Mouse (Mus musculus): ENCODE results near the gene Gabrg2.

The Gabrg2 gene

GRCm38 (mm10) chr11:42000190-42001098 is at the start of gene Gabrg2:
TSS of gene Gabrg2 (minus strand) at chr11:42000857.
- in situ Hi-C loops (cut with MboI; ENCODE audit: low pct_unique_long_range_greater_than_20kb in 1 of 2, low sequenced_read_pairs in 2 of 2, unreplicated experiment in 1 of 2) = no loop called here

- in situ Hi-C loops (cut with MboI; ENCODE audit: low pct_unique_long_range_greater_than_20kb in 1 of 2, low sequenced_read_pairs in 2 of 2, unreplicated experiment in 1 of 2) = no loop called here
These were observed 47.5 kb upstream of the Gabrg2 start for GRCm38 (mm10) chr11:42048201-42048600.

GRCm38 (mm10) chr11:41999468-41999881 is 1.2 kb downstream of the Gabrg2 start:
- in situ Hi-C loops (cut with MboI; ENCODE audit: low pct_unique_long_range_greater_than_20kb in 1 of 2, low sequenced_read_pairs in 2 of 2, unreplicated experiment in 1 of 2) = no loop called here

GRCm38 (mm10) chr11:41980152-41980551 is 20.5 kb downstream of the Gabrg2 start:
- in situ Hi-C loops (cut with MboI; ENCODE audit: low pct_unique_long_range_greater_than_20kb in 1 of 2, low sequenced_read_pairs in 2 of 2, unreplicated experiment in 1 of 2) = no loop called here

GRCm38 (mm10) chr11:41968595-41968994 is 32.1 kb downstream of the Gabrg2 start:
- in situ Hi-C loops (cut with MboI; ENCODE audit: low pct_unique_long_range_greater_than_20kb in 1 of 2, low sequenced_read_pairs in 2 of 2, unreplicated experiment in 1 of 2) = no loop called here

GRCm38 (mm10) chr11:41962706-41963105 is 38.0 kb downstream of the Gabrg2 start:
- in situ Hi-C loops (cut with MboI; ENCODE audit: low pct_unique_long_range_greater_than_20kb in 1 of 2, low sequenced_read_pairs in 2 of 2, unreplicated experiment in 1 of 2) = no loop called here

- in situ Hi-C loops (cut with MboI; ENCODE audit: low pct_unique_long_range_greater_than_20kb in 1 of 2, low sequenced_read_pairs in 2 of 2, unreplicated experiment in 1 of 2) = no loop called here
These were observed 47.1 kb downstream of the Gabrg2 start for GRCm38 (mm10) chr11:41953550-41953949.

- in situ Hi-C loops (cut with MboI; ENCODE audit: low pct_unique_long_range_greater_than_20kb in 1 of 2, low sequenced_read_pairs in 2 of 2, unreplicated experiment in 1 of 2) = no loop called here
These were observed 48.8 kb downstream of the Gabrg2 start for GRCm38 (mm10) chr11:41951898-41952297.

GRCm38 (mm10) chr11:41945471-41945870 is 55.2 kb downstream of the Gabrg2 start:
- in situ Hi-C loops (cut with MboI; ENCODE audit: low pct_unique_long_range_greater_than_20kb in 1 of 2, low sequenced_read_pairs in 2 of 2, unreplicated experiment in 1 of 2) = no loop called here

GRCm38 (mm10) chr11:41937979-41938378 is 62.7 kb downstream of the Gabrg2 start:
- in situ Hi-C loops (cut with MboI; ENCODE audit: low pct_unique_long_range_greater_than_20kb in 1 of 2, low sequenced_read_pairs in 2 of 2, unreplicated experiment in 1 of 2) = no loop called here

- in situ Hi-C loops (cut with MboI; ENCODE audit: low pct_unique_long_range_greater_than_20kb in 1 of 2, low sequenced_read_pairs in 2 of 2, unreplicated experiment in 1 of 2) = no loop called here
These were observed 81.8 kb downstream of the Gabrg2 start for GRCm38 (mm10) chr11:41918864-41919263.

GRCm38 (mm10) chr11:41914066-41914465 is 86.6 kb downstream of the Gabrg2 start:
- in situ Hi-C loops (cut with MboI; ENCODE audit: low pct_unique_long_range_greater_than_20kb in 1 of 2, low sequenced_read_pairs in 2 of 2, unreplicated experiment in 1 of 2) = no loop called here

GRCm38 (mm10) chr11:41903661-41904060 is 97.0 kb downstream of the Gabrg2 start:
- in situ Hi-C loops (cut with MboI; ENCODE audit: low pct_unique_long_range_greater_than_20kb in 1 of 2, low sequenced_read_pairs in 2 of 2, unreplicated experiment in 1 of 2) = no loop called here

Data from mouse embryonic stem cell (cell line).